Mouse (Mus musculus): ENCODE results near the gene Exoc6b. TPM values are rescaled to one million over a fixed set of nuclear protein-coding genes. Genes with fewer than 3 reads are reported as not detected.

Gene Exoc6b
- total RNA-seq, 1 experiment: 19.8 TPM

DNA sequence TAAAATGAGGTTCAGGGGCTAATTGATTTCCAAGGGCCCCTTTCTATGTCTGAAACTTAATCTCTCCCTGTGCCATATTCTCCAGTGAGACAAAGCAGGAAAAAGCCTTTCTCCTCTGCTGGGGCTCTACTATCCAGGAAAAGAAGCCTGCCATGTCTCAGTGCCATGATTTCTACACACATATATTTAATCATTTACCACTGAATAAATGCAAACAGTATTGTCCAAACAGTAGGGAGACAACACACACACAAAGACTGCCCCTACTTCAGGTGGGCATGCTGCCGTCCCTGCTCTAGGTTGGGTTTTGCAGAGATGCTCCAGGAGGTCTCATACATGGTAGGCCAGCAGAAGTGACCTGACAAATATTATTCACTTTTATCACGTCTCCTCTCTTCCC is 422.6 kb downstream of the Exoc6b start:
- Histone ChIP-seq H3K4me1 (ENCODE audit: control insufficient read depth in 2 of 2, insufficient read depth in 2 of 2, low read length in 2 of 2, poor library complexity in 1 of 2) (no peaks in the 10 kb centered on the region), H3K9me3 (ENCODE audit: control insufficient read depth, insufficient read depth, low read depth, low read length) (no peaks in the 10 kb centered on the region), H3K4me3 (ENCODE audit: insufficient read depth in 1 of 2, low read depth in 1 of 2, low read length in 2 of 2, poor library complexity in 1 of 2, severe bottlenecking in 1 of 2) (no peak overlapping the region), H3K27ac (ENCODE audit: insufficient read depth, low read depth, low read length, poor library complexity, severe bottlenecking) (no peak overlapping the region), H3K36me3 (ENCODE audit: control insufficient read depth, insufficient read depth, low read length, poor library complexity, severe bottlenecking) (no peaks in the 10 kb centered on the region), H3K9ac (ENCODE audit: insufficient read depth, low read depth, low read length, poor library complexity, severe bottlenecking) (no peak overlapping the region)
- TF ChIP-seq MAFK (IDR thresholded peaks at IDR 0.05; ENCODE audit: insufficient read depth, low read depth, low read length) (no peak), CHD2 (IDR thresholded peaks at IDR 0.05; ENCODE audit: low read depth, low read length) (no peak), HCFC1 (IDR thresholded peaks at IDR 0.05; ENCODE audit: borderline replicate concordance, insufficient read depth, low read length) (no peak), ZNF384 (IDR thresholded peaks at IDR 0.05; ENCODE audit: low read depth, low read length) (no peak), ZC3H11A (IDR thresholded peaks at IDR 0.05; ENCODE audit: borderline replicate concordance, low read depth, low read length) (no peak)
- DNase-seq (ENCODE audit: low read depth, low spot score): no peak
- in situ Hi-C loops (cut with MboI; ENCODE audit: low sequenced_read_pairs in 2 of 2, unreplicated experiment in 2 of 2): no loop called here

DNA sequence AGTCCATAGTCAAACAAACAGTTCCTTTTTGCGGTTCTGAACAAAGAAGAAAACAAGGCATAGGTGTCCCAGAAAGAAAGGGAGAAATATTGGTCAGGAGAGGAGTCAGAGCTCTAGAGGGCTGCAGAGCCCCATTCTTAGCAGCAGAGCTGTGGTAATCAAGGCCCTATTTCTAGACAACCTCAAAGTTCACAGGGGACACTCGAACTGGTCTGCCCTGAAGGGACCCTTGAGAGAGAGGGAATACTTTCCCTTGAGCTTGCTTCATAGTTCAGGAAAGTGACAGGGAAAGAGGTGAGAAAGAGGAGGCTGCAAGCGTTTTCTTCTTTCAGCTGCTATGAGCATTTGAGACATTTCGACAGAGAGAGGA is 428.3 kb downstream of the Exoc6b start:
- H3K9ac ChIP-seq (ENCODE audit: insufficient read depth, low read depth, low read length, poor library complexity, severe bottlenecking): no peak overlapping the region
- H3K27ac ChIP-seq (ENCODE audit: insufficient read depth, low read depth, low read length, poor library complexity, severe bottlenecking): no peak overlapping the region
- in situ Hi-C loops (cut with MboI; ENCODE audit: low sequenced_read_pairs in 2 of 2, unreplicated experiment in 2 of 2): no loop called here
- no peaks in the 10 kb centered on the region for H3K4me1 ChIP-seq (ENCODE audit: control insufficient read depth in 2 of 2, insufficient read depth in 2 of 2, low read length in 2 of 2, poor library complexity in 1 of 2)
- no peak for TF ChIP-seq MAFK (IDR thresholded peaks at IDR 0.05; ENCODE audit: insufficient read depth, low read depth, low read length)
- TF ChIP-seq ZNF384 (IDR thresholded peaks at IDR 0.05; ENCODE audit: low read depth, low read length): no peak
- no peak for TF ChIP-seq HCFC1 (IDR thresholded peaks at IDR 0.05; ENCODE audit: borderline replicate concordance, insufficient read depth, low read length)
- no peak for TF ChIP-seq CHD2 (IDR thresholded peaks at IDR 0.05; ENCODE audit: low read depth, low read length)
- TF ChIP-seq ZC3H11A (IDR thresholded peaks at IDR 0.05; ENCODE audit: borderline replicate concordance, low read depth, low read length): no peak
- no peaks in the 10 kb centered on the region for H3K9me3 ChIP-seq (ENCODE audit: control insufficient read depth, insufficient read depth, low read depth, low read length)
- no peak overlapping the region for H3K4me3 ChIP-seq (ENCODE audit: insufficient read depth in 1 of 2, low read depth in 1 of 2, low read length in 2 of 2, poor library complexity in 1 of 2, severe bottlenecking in 1 of 2)
- no peak for DNase-seq (ENCODE audit: low read depth, low spot score)
- no peaks in the 10 kb centered on the region for H3K36me3 ChIP-seq (ENCODE audit: control insufficient read depth, insufficient read depth, low read length, poor library complexity, severe bottlenecking)

DNA sequence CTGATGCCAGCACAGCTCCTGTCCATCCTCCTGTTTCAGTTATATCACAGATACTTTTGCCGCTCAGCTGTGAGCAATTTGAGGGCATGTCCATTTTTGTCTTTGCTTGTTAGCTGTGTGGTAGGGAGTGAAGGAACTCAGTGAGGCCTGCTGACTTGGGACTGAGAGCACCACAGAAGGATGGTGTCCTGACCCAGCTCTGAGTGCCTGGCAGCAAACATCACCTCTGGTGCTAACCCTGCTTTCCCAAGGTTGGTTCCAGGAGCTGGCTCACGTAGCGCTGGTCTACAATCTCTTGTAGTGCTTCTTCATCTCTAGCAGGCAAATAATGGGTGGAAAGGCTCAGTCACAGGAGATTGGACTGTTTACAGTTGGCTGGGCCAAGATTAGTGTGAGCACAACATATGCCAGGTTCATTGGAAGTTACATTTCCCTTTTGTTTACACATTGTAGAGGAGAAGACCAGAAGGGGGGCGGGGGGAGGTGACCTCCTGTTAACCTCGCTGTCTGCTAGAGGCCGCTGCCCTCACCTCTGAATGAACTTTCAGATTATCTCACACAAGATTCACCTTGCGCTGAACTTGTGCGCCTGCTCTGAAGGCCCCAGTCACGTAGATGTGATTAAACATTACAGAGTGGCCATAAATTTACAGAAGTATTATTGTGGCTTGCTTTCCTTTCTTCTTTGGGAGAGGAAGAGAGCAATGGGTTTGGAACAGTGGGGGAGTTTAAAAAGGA is 428.8 kb downstream of the Exoc6b start:
- Histone ChIP-seq H3K4me3 (ENCODE audit: insufficient read depth in 1 of 2, low read depth in 1 of 2, low read length in 2 of 2, poor library complexity in 1 of 2, severe bottlenecking in 1 of 2) (no peak overlapping the region), H3K4me1 (ENCODE audit: control insufficient read depth in 2 of 2, insufficient read depth in 2 of 2, low read length in 2 of 2, poor library complexity in 1 of 2) (no peaks in the 10 kb centered on the region), H3K27ac (ENCODE audit: insufficient read depth, low read depth, low read length, poor library complexity, severe bottlenecking) (no peak overlapping the region), H3K9me3 (ENCODE audit: control insufficient read depth, insufficient read depth, low read depth, low read length) (no peaks in the 10 kb centered on the region), H3K9ac (ENCODE audit: insufficient read depth, low read depth, low read length, poor library complexity, severe bottlenecking) (no peak overlapping the region), H3K36me3 (ENCODE audit: control insufficient read depth, insufficient read depth, low read length, poor library complexity, severe bottlenecking) (no peaks in the 10 kb centered on the region)
- TF ChIP-seq ZNF384 (IDR thresholded peaks at IDR 0.05; ENCODE audit: low read depth, low read length) (no peak), HCFC1 (IDR thresholded peaks at IDR 0.05; ENCODE audit: borderline replicate concordance, insufficient read depth, low read length) (no peak), CHD2 (IDR thresholded peaks at IDR 0.05; ENCODE audit: low read depth, low read length) (no peak), MAFK (IDR thresholded peaks at IDR 0.05; ENCODE audit: insufficient read depth, low read depth, low read length) (no peak), ZC3H11A (IDR thresholded peaks at IDR 0.05; ENCODE audit: borderline replicate concordance, low read depth, low read length) (no peak)
- in situ Hi-C loops (cut with MboI; ENCODE audit: low sequenced_read_pairs in 2 of 2, unreplicated experiment in 2 of 2): no loop called here
- DNase-seq (ENCODE audit: low read depth, low spot score): no peak

DNA sequence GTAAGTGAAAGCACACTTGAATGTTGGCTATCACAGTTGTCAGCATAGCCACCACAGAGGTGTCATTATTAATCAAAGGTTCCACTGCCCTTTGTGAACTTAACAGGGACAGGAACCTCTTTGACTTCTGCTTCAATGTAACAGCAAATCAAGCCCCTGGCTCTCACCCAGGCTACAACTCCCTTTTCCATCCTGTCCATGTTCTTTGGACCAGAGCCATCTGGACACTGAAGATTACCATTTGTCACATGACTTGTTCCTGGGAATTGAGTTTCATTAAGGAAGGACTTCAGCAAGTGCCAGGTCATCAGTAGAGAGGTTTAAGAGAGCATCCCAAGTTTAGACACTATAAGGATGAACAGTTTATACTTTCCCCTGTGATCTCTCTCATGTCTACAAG is 431.1 kb downstream of the Exoc6b start:
- H3K4me3 ChIP-seq (ENCODE audit: insufficient read depth in 1 of 2, low read depth in 1 of 2, low read length in 2 of 2, poor library complexity in 1 of 2, severe bottlenecking in 1 of 2): no peak overlapping the region
- TF ChIP-seq MAFK (IDR thresholded peaks at IDR 0.05; ENCODE audit: insufficient read depth, low read depth, low read length): no peak
- TF ChIP-seq HCFC1 (IDR thresholded peaks at IDR 0.05; ENCODE audit: borderline replicate concordance, insufficient read depth, low read length): no peak
- no peak for TF ChIP-seq CHD2 (IDR thresholded peaks at IDR 0.05; ENCODE audit: low read depth, low read length)
- H3K36me3 ChIP-seq (ENCODE audit: control insufficient read depth, insufficient read depth, low read length, poor library complexity, severe bottlenecking): no peaks in the 10 kb centered on the region
- in situ Hi-C loops (cut with MboI; ENCODE audit: low sequenced_read_pairs in 2 of 2, unreplicated experiment in 2 of 2): no loop called here
- H3K27ac ChIP-seq (ENCODE audit: insufficient read depth, low read depth, low read length, poor library complexity, severe bottlenecking): no peak overlapping the region
- no peaks in the 10 kb centered on the region for H3K4me1 ChIP-seq (ENCODE audit: control insufficient read depth in 2 of 2, insufficient read depth in 2 of 2, low read length in 2 of 2, poor library complexity in 1 of 2)
- no peak for DNase-seq (ENCODE audit: low read depth, low spot score)
- H3K9me3 ChIP-seq (ENCODE audit: control insufficient read depth, insufficient read depth, low read depth, low read length): no peaks in the 10 kb centered on the region
- H3K9ac ChIP-seq (ENCODE audit: insufficient read depth, low read depth, low read length, poor library complexity, severe bottlenecking): no peak overlapping the region

- DNase-seq (ENCODE audit: low read depth, low spot score): no peak
- in situ Hi-C loops (cut with MboI; ENCODE audit: low sequenced_read_pairs in 2 of 2, unreplicated experiment in 2 of 2): no loop called here
- H3K36me3 ChIP-seq (ENCODE audit: control insufficient read depth, insufficient read depth, low read length, poor library complexity, severe bottlenecking): no peaks in the 10 kb centered on the region
Observed at GRCm38 (mm10) chr6:84631588-84631987, 437.7 kb downstream of the Exoc6b start.

More at GRCm38 (mm10) chr6:84631588-84631987, 437.7 kb downstream of the Exoc6b start:
- H3K9me3 ChIP-seq (ENCODE audit: control insufficient read depth, insufficient read depth, low read depth, low read length): no peaks in the 10 kb centered on the region
- no peak overlapping the region for H3K9ac ChIP-seq (ENCODE audit: insufficient read depth, low read depth, low read length, poor library complexity, severe bottlenecking)
- no peak for TF ChIP-seq ZNF384 (IDR thresholded peaks at IDR 0.05; ENCODE audit: low read depth, low read length)
- TF ChIP-seq MAFK (IDR thresholded peaks at IDR 0.05; ENCODE audit: insufficient read depth, low read depth, low read length): no peak
- TF ChIP-seq HCFC1 (IDR thresholded peaks at IDR 0.05; ENCODE audit: borderline replicate concordance, insufficient read depth, low read length): no peak
- TF ChIP-seq CHD2 (IDR thresholded peaks at IDR 0.05; ENCODE audit: low read depth, low read length): no peak
- no peak for TF ChIP-seq ZC3H11A (IDR thresholded peaks at IDR 0.05; ENCODE audit: borderline replicate concordance, low read depth, low read length)
- no peaks in the 10 kb centered on the region for H3K4me1 ChIP-seq (ENCODE audit: control insufficient read depth in 2 of 2, insufficient read depth in 2 of 2, low read length in 2 of 2, poor library complexity in 1 of 2)
- no peak overlapping the region for H3K27ac ChIP-seq (ENCODE audit: insufficient read depth, low read depth, low read length, poor library complexity, severe bottlenecking)
- H3K4me3 ChIP-seq (ENCODE audit: insufficient read depth in 1 of 2, low read depth in 1 of 2, low read length in 2 of 2, poor library complexity in 1 of 2, severe bottlenecking in 1 of 2): no peak overlapping the region

All from ES-E14 (cell line).